20 mouse cellular contexts compared by ENCODE assay signal in the genomic region with DNA sequence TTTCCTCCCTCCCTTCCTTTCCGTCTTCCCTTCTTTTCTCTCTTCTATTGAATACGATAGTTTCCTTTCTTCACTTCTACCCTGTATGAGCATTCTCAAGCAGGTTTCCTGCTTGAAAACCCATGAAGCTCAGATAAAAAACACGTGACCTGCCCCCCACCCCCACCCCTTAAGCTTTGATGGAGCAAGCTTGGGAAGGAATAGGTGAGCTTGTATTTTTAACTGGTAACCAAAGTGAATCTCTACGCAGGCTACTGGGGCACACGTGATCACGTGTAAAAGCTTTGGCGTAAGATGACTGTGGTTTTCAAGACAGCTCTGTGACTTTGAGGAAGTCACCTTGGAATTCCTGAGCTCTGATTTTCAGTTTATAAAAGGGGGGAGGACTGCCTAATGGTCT.
DNase-seq lines count a peak whose midpoint lies in the region; ATAC-seq and TF ChIP-seq lines count a peak whose summit lies in the region.
"Had no signal": no experiment of that assay in that cellular context is flagged by ENCODE, and none has a peak within 500 bp of the region (broad histone marks: within the 10 kb centered on the region; RNA-seq: fewer than 3 reads in every experiment).

No protein-coding gene starts in this region.

- peak overlapping the region; percentile 22; the same call in 1 of the 2 replicates for H3K27ac ChIP-seq in lung, embryonic 16.5 days (ENCODE audit: low read length)
- 0 out of 2 replicates have a peak overlapping the region, but pooled peaks have one; percentile 18 for H3K27ac ChIP-seq in small intestine, adult 2 months (ENCODE audit: insufficient read depth, low read depth, low read length)
- H3K27ac ChIP-seq in hindbrain, embryonic 11.5 days (ENCODE audit: low read depth, low read length): no peak overlapping the region
- H3K27ac ChIP-seq: embryonic facial prominence, embryonic 12.5 days; forebrain, embryonic 15.5 days; hindbrain, embryonic 15.5 days; midbrain, embryonic 13.5 days had no signal

- no peak for TF ChIP-seq CTCF in small intestine, adult 2 months (IDR thresholded peaks at IDR 0.05; ENCODE audit: extremely low read depth, insufficient read length, insufficient replicate concordance, low read depth, low read length)

- TF ChIP-seq POLR2A in small intestine, adult 2 months (IDR thresholded peaks at IDR 0.05; ENCODE audit: low read depth, low read length): no peak

- 82% methylated on average over 7 of the region's 7 CpGs for WGBS in lung, embryonic 16.5 days
- 49% methylated on average over 7 of the region's 7 CpGs for WGBS in small intestine, adult 2 months
- WGBS in hindbrain, embryonic 11.5 days: 90% methylated on average over 7 of the region's 7 CpGs

- peak overlapping the region; percentile 10; the same call in 1 of the 2 replicates for H3K4me2 ChIP-seq in lung, embryonic 16.5 days (ENCODE audit: low read depth, low read length)
- no peak overlapping the region for H3K4me2 ChIP-seq in hindbrain, embryonic 11.5 days (replicated peaks; ENCODE audit: low read depth, low read length)
- H3K4me2 ChIP-seq: embryonic facial prominence, embryonic 12.5 days; forebrain, embryonic 15.5 days; heart, embryonic 12.5 days; hindbrain, embryonic 15.5 days; midbrain, embryonic 13.5 days had no signal

- H3K4me3 ChIP-seq in lung, embryonic 16.5 days (ENCODE audit: low read length): no peak overlapping the region
- H3K4me3 ChIP-seq in small intestine, adult 2 months (ENCODE audit: low read depth, low read length): no peak overlapping the region
- no peak overlapping the region for H3K4me3 ChIP-seq in hindbrain, embryonic 11.5 days (ENCODE audit: low read depth, low read length)
- H3K4me3 ChIP-seq: embryonic facial prominence, embryonic 12.5 days; forebrain, embryonic 15.5 days; heart, embryonic 12.5 days; hindbrain, embryonic 15.5 days; midbrain, embryonic 13.5 days had no signal

- H3K4me1 ChIP-seq in lung, embryonic 16.5 days (replicated peaks; ENCODE audit: control insufficient read depth, insufficient read depth, low read length): peaks cover 6% of the 10 kb centered on the region; the same call in 1 of the 2 replicates
- H3K4me1 ChIP-seq in small intestine, adult 2 months (ENCODE audit: control insufficient read depth, insufficient read depth, insufficient read length, low read length): peaks cover 6% of the 10 kb centered on the region; the same call in 1 of the 2 replicates
- no peaks in the 10 kb centered on the region for H3K4me1 ChIP-seq in hindbrain, embryonic 11.5 days (replicated peaks; ENCODE audit: control insufficient read depth, insufficient read depth, low read length)
- H3K4me1 ChIP-seq: embryonic facial prominence, embryonic 12.5 days; forebrain, embryonic 15.5 days; heart, embryonic 12.5 days; hindbrain, embryonic 15.5 days; midbrain, embryonic 13.5 days had no signal

- no peak for ATAC-seq in lung, embryonic 16.5 days (ENCODE audit: low read depth)
- ATAC-seq in frontal cortex, adult (ENCODE audit: low TSS enrichment): no peak
- ATAC-seq in hindbrain, embryonic 11.5 days (ENCODE audit: low FRiP score): no peak
- ATAC-seq: forebrain, embryonic 15.5 days; intestine, postnatal 0 days; midbrain, embryonic 13.5 days had no signal

- DNase-seq in lung, postnatal 25 days (ENCODE audit: low spot score): no peak
- peak; percentile 26 to 59 for DNase-seq in CD8-positive naive resting alpha-beta T cell, adult 2 months (ENCODE audit: low read depth in 2 of 2, low spot score in 2 of 2)
- peak; percentile 62 for DNase-seq in induced T-regulatory cell, adult 2 months (ENCODE audit: low read depth)
- DNase-seq in cerebellum, adult 11 months: no peak
- no peak for DNase-seq in hindbrain, embryonic 11.5 days (ENCODE audit: low spot score)
- DNase-seq: cerebellum, adult 8-10 months; heart, postnatal 36 days; layer of hippocampus, adult 9-11 months; liver; spleen, adult 18-20 months had no signal

- no peaks in the 10 kb centered on the region for H3K9me3 ChIP-seq in lung, embryonic 16.5 days (ENCODE audit: control insufficient read depth, low read length)
- no peaks in the 10 kb centered on the region for H3K9me3 ChIP-seq in hindbrain, embryonic 11.5 days (ENCODE audit: control insufficient read depth, low read length)
- H3K9me3 ChIP-seq: embryonic facial prominence, embryonic 12.5 days; forebrain, embryonic 15.5 days; G1E; heart, embryonic 12.5 days; hindbrain, embryonic 15.5 days; midbrain, embryonic 13.5 days had no signal

- no peaks in the 10 kb centered on the region for H3K27me3 ChIP-seq in lung, embryonic 16.5 days (ENCODE audit: control insufficient read depth, insufficient read depth, low read depth, low read length)
- H3K27me3 ChIP-seq in small intestine, adult 2 months (ENCODE audit: control insufficient read depth, insufficient read depth, low read length): no peaks in the 10 kb centered on the region
- H3K27me3 ChIP-seq in hindbrain, embryonic 11.5 days (ENCODE audit: control insufficient read depth, insufficient read depth, low read length): no peaks in the 10 kb centered on the region
- H3K27me3 ChIP-seq: embryonic facial prominence, embryonic 12.5 days; forebrain, embryonic 15.5 days; heart, embryonic 12.5 days; hindbrain, embryonic 15.5 days; midbrain, embryonic 13.5 days had no signal

- no peaks in the 10 kb centered on the region for H3K36me3 ChIP-seq in lung, embryonic 16.5 days (ENCODE audit: control insufficient read depth, insufficient read depth, low read length)
- H3K36me3 ChIP-seq in small intestine, adult 2 months (ENCODE audit: control insufficient read depth, insufficient read depth, low read length): no peaks in the 10 kb centered on the region
- H3K36me3 ChIP-seq in hindbrain, embryonic 11.5 days (ENCODE audit: control insufficient read depth, insufficient read depth, low read length): no peaks in the 10 kb centered on the region
- H3K36me3 ChIP-seq: embryonic facial prominence, embryonic 12.5 days; forebrain, embryonic 15.5 days; heart, embryonic 12.5 days; hindbrain, embryonic 15.5 days; midbrain, embryonic 13.5 days had no signal

- H3K9ac ChIP-seq in lung, embryonic 16.5 days (ENCODE audit: low read length): no peak overlapping the region
- H3K9ac ChIP-seq in hindbrain, embryonic 11.5 days (ENCODE audit: low read depth, low read length): no peak overlapping the region
- H3K9ac ChIP-seq: embryonic facial prominence, embryonic 12.5 days; forebrain, embryonic 15.5 days; heart, embryonic 12.5 days; hindbrain, embryonic 15.5 days; midbrain, embryonic 13.5 days had no signal

Comparison
In these comparisons a context has a peak if more than half of its experiments do, and no peak if none do; other contexts are left out.
1. DNase-seq: peak in CD8-positive naive resting alpha-beta T cell, adult 2 months (2 of 2) and induced T-regulatory cell, adult 2 months (single experiment); none in lung, postnatal 25 days (single experiment), cerebellum, adult 11 months (single experiment) and hindbrain, embryonic 11.5 days (single experiment).